Mouse (Mus musculus) midbrain, embryonic 11.5 days (tissue): ENCODE data around the gene Ccer2. TPM values are rescaled to one million over a fixed set of nuclear protein-coding genes. Genes with fewer than 3 reads are reported as not detected.

ENCODE experiments used
- ATAC-seq: fragments of 200-750 bp; cut with Nextera tagmentation; 2 replicates; pipeline ENCODE4 v1.8.0; 2017; ENCODE audit warnings: moderate TSS enrichment, moderate library complexity; ENCODE audit not compliant: low FRiP score
- DNase-seq: peaks from one replicate; pipeline ENCODE4 v3.0.0; 2015; ENCODE audit warnings: low spot score; ENCODE audit errors: missing footprints
- H3K27ac ChIP-seq: fragments of 300-500 bp; sonication (generic); 2 replicates; pipeline ENCODE4 v1.5.1; 2014; ENCODE audit warnings: low read depth, low read length
- H3K27me3 ChIP-seq: fragments of 300-500 bp; sonication (generic); 2 replicates; pipeline ENCODE4 v1.6.1; 2014; ENCODE audit warnings: mild to moderate bottlenecking, low read length, moderate library complexity, mixed read lengths; ENCODE audit not compliant: control insufficient read depth, insufficient read depth
- H3K36me3 ChIP-seq: fragments of 300-500 bp; sonication (generic); 2 replicates; pipeline ENCODE4 v1.6.1; 2014; ENCODE audit warnings: mild to moderate bottlenecking, low read length, moderate library complexity, mixed read lengths; ENCODE audit not compliant: control insufficient read depth, insufficient read depth
- H3K4me1 ChIP-seq: fragments of 300-500 bp; sonication (generic); 2 replicates; pipeline ENCODE4 v1.6.1; 2014; ENCODE audit warnings: low read length; ENCODE audit not compliant: control insufficient read depth, insufficient read depth
- H3K4me2 ChIP-seq: fragments of 300-500 bp; sonication (generic); 2 replicates; pipeline ENCODE4 v1.6.1; 2014; ENCODE audit warnings: mild to moderate bottlenecking, moderate library complexity
- H3K4me3 ChIP-seq: fragments of 300-500 bp; sonication (generic); 2 replicates; pipeline ENCODE4 v1.5.1; 2014; ENCODE audit warnings: low read depth, low read length
- H3K9ac ChIP-seq: fragments of 300-500 bp; sonication (generic); 2 replicates; pipeline ENCODE4 v1.6.1; 2014; ENCODE audit warnings: low read length
- H3K9me3 ChIP-seq: fragments of 300-500 bp; sonication (generic); 2 replicates; pipeline ENCODE4 v1.6.1; 2016; ENCODE audit warnings: low read length; ENCODE audit not compliant: control insufficient read depth
- WGBS: fragments of 180-500 bp; shearing (Covaris S2); extraction: QIAGEN DNeasy Blood & Tissue Kit; methylation state at CpG from one replicate; pipeline ENCODE4 v1.1.7; 2014; 5-methylcytosine and 5-hydroxymethylcytosine counted together
- polyA plus RNA-seq: library from polyadenylated mRNA; unstranded; fragments of >200 nt; fragmentation: Nextera tagmentation; extraction: Ambion mirVana; gene quantifications from 2 replicates; pipeline ENCODE4 v1.2.1, GENCODE M21; 2014

The Ccer2 gene
- polyA plus RNA-seq, 1 experiment from 2014 or later, result not detected

DNA sequence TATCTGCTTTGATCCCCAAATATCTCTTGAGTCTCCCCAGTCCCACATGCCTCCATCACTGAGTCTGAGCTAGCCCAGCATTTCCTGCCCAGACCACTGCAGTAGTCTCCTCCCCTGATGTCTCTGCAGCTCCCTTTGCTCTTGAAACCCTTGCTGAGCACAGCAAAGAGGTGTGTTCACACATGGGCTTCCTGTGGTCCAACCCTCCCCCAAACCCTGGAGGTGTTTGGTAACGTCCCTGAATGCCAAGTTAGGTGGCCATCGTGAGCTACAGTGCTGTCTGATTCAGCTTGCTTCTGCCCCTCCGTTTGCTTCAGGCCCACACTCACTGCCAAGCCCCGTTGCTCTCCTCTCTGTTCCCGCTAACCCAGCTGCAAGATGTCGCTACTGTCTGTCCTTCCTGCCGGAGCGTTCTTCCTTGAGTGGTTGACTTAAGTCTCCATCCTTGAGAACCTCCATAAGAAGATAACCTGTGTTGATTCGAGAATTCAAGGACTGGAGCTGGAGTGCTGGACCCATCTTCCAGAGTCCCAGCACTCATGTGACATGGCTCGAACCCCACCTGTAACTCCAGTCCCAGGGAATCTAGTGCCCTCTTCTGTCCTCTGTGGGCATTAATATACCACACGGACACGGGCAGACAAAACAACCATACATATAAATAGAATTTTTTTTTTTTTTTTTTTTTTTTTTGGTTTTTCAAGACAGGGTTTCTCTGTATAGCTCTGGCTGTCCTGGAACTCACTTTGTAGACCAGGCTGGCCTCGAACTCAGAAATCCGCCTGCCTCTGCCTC lies 36.6 kb downstream of the Ccer2 start:
- WGBS, result 82% methylated on average over 13 of the region's 14 CpGs
- no peak overlapping the region for H3K27ac ChIP-seq
- no peak overlapping the region for H3K4me3 ChIP-seq
- H3K27me3 ChIP-seq, result no peaks in the 10 kb centered on the region
- peaks cover 2% of the 10 kb centered on the region; the same call in 1 of the 2 replicates for H3K4me1 ChIP-seq
- no peak for ATAC-seq
- H3K36me3 ChIP-seq, result no peaks in the 10 kb centered on the region
- DNase-seq, result no peak
- no peaks in the 10 kb centered on the region for H3K9me3 ChIP-seq
- no peak overlapping the region for H3K4me2 ChIP-seq
- no peak overlapping the region for H3K9ac ChIP-seq

DNA sequence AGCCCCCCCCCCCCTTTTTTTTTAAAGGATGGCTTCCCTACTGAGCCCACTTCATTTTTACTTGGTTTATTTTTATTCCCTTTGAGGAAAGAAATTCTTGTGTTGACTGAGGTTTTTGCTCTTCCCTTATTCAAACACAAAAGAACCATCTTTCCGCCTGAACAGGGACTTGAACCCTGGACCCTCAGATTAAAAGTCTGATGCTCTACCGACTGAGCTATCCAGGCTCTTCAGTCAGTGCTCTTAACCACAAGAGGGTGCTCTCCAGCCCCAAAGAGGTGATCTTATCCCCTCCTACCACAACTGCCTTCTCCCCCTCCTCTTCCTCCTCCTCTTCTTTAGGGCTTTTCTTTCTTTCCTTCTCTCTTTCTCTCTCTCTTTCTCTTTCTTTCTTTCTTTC lies 37.9 kb downstream of the Ccer2 start:
- no peak overlapping the region for H3K9ac ChIP-seq
- no peak for ATAC-seq
- no peaks in the 10 kb centered on the region for H3K36me3 ChIP-seq
- no peaks in the 10 kb centered on the region for H3K9me3 ChIP-seq
- H3K4me1 ChIP-seq, result peaks cover 2% of the 10 kb centered on the region; the same call in 1 of the 2 replicates
- no peak for DNase-seq
- 31% methylated on average over 2 of the region's 2 CpGs for WGBS
- H3K27ac ChIP-seq, result no peak overlapping the region
- no peak overlapping the region for H3K4me2 ChIP-seq
- H3K27me3 ChIP-seq, result no peaks in the 10 kb centered on the region
- H3K4me3 ChIP-seq, result no peak overlapping the region

DNA sequence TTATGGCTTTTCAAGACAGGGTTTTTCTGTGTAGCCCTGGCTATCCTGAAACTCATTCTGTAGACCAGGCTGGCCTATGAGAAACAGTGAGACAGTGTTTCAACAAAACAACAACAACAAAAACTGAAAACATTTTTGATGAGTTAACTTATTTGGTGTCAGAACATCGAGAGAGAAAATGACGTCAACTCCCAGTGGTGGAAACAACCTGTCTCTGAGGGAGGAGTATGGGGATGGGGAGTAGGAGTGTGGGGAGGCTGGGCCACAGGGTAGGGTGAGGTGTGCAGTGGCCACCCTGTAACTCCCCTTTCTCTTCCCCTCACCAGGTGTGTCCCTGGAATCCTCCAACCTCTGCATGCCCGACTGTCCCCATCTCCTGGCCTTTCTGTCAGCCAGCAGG lies 38.5 kb downstream of the Ccer2 start:
- ATAC-seq, result no peak

DNA sequence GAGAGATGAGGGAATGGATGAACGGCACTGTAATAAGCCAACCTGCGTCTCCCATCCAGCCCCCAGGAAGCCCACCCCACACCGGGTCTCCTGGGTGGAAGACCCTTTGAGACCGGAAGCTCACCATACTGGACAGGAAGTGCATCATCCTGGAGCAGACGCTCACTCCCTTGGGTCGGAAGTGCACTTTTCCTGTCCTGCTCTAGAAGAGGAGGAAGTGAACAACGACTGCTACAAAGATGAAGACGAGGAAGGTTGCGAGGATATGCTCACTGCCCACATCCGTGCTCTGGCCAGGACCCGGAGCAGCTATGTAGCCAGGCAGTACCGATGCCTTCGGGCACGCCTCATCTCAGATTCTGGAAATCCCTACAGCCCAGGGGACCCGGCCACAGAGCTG lies 39.9 kb downstream of the Ccer2 start:
- H3K36me3 ChIP-seq, result no peaks in the 10 kb centered on the region
- H3K4me3 ChIP-seq, result no peak overlapping the region
- ATAC-seq (0 out of 2 replicates have a peak, but pooled peaks have one; percentile 16), DNase-seq (no peak)
- peaks cover 2% of the 10 kb centered on the region; the same call in 1 of the 2 replicates for H3K4me1 ChIP-seq
- H3K9me3 ChIP-seq, result no peaks in the 10 kb centered on the region
- H3K9ac ChIP-seq, result no peak overlapping the region
- WGBS, result 85% methylated on average over 15 of the region's 15 CpGs
- H3K4me2 ChIP-seq, result peak overlapping the region; percentile 9; the same call in 1 of the 2 replicates
- no peak overlapping the region for H3K27ac ChIP-seq
- no peaks in the 10 kb centered on the region for H3K27me3 ChIP-seq

More for the DNA sequence above, 38.5 kb downstream of the Ccer2 start:
- Histone ChIP-seq H3K4me3 (no peak overlapping the region), H3K4me2 (no peak overlapping the region), H3K9ac (no peak overlapping the region), H3K4me1 (peaks cover 2% of the 10 kb centered on the region; the same call in 1 of the 2 replicates), H3K36me3 (no peaks in the 10 kb centered on the region), H3K27me3 (no peaks in the 10 kb centered on the region), H3K27ac (no peak overlapping the region), H3K9me3 (no peaks in the 10 kb centered on the region)
- 91% methylated on average over 3 of the region's 3 CpGs for WGBS
- DNase-seq, result no peak

DNA sequence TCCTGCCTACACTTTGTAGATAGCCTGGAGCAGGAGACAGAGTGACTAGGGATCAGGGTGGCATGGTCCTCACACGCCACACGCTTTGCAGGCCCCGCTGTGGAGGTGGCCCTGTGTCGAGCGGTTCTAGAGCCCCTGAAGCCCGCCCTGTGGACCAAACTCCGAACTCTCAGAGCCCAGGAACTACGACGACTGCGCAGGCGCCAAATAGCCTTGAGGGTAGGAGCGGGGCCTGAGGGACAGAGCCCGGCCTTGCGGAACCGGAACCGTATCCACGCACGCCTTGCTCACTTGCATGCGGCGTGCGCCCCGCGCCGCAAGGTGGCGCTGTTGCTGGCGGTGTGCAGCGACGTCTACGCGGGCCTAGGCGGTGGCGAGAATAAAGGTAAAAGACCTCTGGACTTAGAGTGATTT lies 40.6 kb downstream of the Ccer2 start:
- Histone ChIP-seq H3K9me3 (no peaks in the 10 kb centered on the region), H3K9ac (peak overlapping the region; percentile 44), H3K4me3 (peak overlapping the region; percentile 12; the same call in 1 of the 2 replicates), H3K4me1 (peaks cover 2% of the 10 kb centered on the region; the same call in 1 of the 2 replicates), H3K4me2 (peak overlapping the region; percentile 29), H3K27ac (no peak overlapping the region), H3K36me3 (no peaks in the 10 kb centered on the region), H3K27me3 (no peaks in the 10 kb centered on the region)
- peak; percentile 99 for DNase-seq
- 11% methylated on average over 32 of the region's 32 CpGs for WGBS
- peak; percentile 75 for ATAC-seq

DNA sequence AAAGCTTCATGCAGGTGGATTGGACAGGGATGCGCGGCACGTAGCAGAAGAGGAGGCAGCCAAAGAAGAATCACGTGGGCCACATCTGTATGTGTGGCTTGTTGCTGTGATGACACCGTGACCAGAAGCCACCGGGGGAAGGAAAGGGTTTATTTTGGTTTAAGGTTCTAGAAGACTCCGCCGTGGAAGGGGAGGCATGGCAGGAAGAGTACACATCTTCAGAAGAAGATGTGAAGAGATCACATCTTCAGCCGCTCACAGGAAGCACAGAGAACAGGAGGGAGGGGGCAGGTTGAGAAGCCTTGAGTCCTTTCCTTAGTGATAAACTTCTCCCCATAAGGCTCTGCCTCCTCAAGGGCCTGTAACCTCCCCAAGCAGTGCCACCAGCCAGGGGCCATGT lies 44.0 kb downstream of the Ccer2 start:
- no peak overlapping the region for H3K4me3 ChIP-seq
- no peaks in the 10 kb centered on the region for H3K9me3 ChIP-seq
- no peaks in the 10 kb centered on the region for H3K27me3 ChIP-seq
- no peak for ATAC-seq
- H3K27ac ChIP-seq, result no peak overlapping the region
- no peak for DNase-seq
- peaks cover 18% of the 10 kb centered on the region for H3K4me1 ChIP-seq
- H3K9ac ChIP-seq, result no peak overlapping the region
- H3K4me2 ChIP-seq, result no peak overlapping the region
- H3K36me3 ChIP-seq, result no peaks in the 10 kb centered on the region
- 96% methylated on average over 9 of the region's 9 CpGs for WGBS

DNA sequence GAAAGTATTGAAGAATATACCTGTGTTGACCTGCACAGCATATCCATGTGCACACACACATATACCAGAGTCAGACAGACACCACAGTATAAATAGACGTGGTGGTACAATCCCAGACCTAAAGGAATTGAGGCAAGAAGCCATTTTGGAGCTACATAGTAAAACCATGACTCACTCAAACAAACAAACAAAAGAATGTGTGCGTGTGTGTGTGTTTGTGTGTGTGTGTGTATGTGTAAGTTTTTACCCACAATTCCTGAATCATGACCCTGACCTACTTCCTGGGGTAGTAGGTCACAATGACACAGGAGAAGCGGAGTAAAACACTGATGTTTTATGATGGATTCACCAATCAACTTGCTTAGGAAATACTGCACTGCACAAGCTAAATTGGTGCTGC lies 45.5 kb downstream of the Ccer2 start:
- Histone ChIP-seq H3K4me3 (no peak overlapping the region), H3K9me3 (no peaks in the 10 kb centered on the region), H3K4me2 (no peak overlapping the region), H3K27me3 (no peaks in the 10 kb centered on the region), H3K27ac (no peak overlapping the region; the same call in 1 of the 2 replicates), H3K9ac (no peak overlapping the region), H3K4me1 (peaks cover 18% of the 10 kb centered on the region), H3K36me3 (no peaks in the 10 kb centered on the region)
- ATAC-seq (no peak), DNase-seq (no peak)
- WGBS, result 87% methylated on average over 3 of the region's 3 CpGs

DNA sequence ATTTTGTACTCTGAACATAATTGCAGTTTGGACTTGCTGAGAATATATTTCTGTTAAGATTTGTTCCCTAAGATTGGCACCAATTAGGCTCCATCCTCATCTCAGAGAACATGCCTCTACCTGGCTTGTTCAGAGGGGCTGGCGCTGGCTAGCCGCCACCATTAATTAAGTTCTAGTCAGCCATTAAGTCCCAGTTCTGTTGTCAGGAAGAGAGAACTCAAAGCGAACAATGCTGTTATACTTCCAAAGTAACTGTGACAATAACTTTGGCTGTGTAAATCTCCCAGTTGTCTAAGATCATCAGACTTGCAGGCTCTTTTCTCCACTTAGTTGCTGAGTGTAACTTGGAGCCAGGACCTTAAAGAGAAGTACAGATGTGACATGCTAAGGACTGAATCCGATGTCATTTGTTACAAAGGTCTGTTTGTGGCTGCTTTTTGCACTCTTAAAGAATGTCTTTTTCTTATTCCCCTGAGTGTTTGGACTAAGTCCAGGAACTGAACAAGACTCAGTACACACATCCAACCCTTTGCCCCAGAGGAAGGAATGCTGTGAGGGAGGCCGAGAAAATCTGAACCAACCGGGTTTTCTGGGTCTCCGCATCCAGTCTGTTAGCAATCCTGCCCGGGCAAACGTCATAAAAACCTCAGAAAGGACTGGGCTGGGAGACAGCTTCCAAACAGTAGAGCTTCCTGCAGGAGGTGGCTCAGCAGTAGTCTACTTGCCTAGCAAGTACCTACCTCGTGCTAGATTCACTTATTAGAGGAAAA lies 46.1 kb downstream of the Ccer2 start:
- Histone ChIP-seq H3K9ac (no peak overlapping the region), H3K36me3 (no peaks in the 10 kb centered on the region), H3K4me1 (peaks cover 16% of the 10 kb centered on the region), H3K9me3 (no peaks in the 10 kb centered on the region), H3K27me3 (no peaks in the 10 kb centered on the region), H3K27ac (peak overlapping the region; percentile 33; the same call in 1 of the 2 replicates), H3K4me3 (no peak overlapping the region), H3K4me2 (no peak overlapping the region)
- ATAC-seq (no peak), DNase-seq (no peak)
- 32% methylated on average over 10 of the region's 10 CpGs for WGBS
